1 mouse cellular context compared by ENCODE assay signal in the genomic region with DNA sequence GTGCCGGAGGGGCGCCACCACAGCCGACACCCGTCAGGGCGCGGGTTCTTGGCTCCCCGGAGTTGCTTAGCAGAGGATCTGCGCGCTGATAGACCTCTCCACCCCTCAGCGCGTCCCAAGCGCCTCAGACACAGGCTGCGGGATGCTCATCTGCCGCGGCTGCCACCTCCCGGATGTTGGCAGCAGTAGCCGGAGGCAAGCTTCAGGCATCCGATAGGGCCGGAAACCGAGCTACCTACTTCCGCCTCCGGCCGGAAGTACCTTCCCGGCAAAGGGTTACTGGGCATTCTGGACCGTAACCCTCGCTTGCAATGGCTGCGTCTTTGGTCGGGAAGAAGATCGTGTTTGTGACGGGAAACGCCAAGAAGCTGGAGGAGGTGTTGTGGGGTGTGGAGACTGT.
TF ChIP-seq lines count a peak whose summit lies in the region.

TSS of gene Itpa (plus strand) at position 52 of the 400 bp plus-strand sequence.

TF ChIP-seq in CH12.LX, 34 proteins besides CTCF, POLR2A, EP300 and RAD21 (continued from another document):
- TF ChIP-seq TCF12 (IDR thresholded peaks at IDR 0.05; ENCODE audit: low read depth, low read length) (peak; percentile 89), BHLHE40 (IDR thresholded peaks at IDR 0.05; ENCODE audit: low read depth, low read length) (no peak), ETS1 (conservative IDR thresholded peaks at IDR 0.05; ENCODE audit: low read depth, low read length) (no peak), MAX (IDR thresholded peaks at IDR 0.05; ENCODE audit: low read length) (peak; percentile 69; the same call in 1 of the 2 replicates), PAX5 (IDR thresholded peaks at IDR 0.05; ENCODE audit: low read length) (no peak), ZMIZ1 (IDR thresholded peaks at IDR 0.05; ENCODE audit: low read depth, low read length) (no peak), ZNF384 (IDR thresholded peaks at IDR 0.05; ENCODE audit: low read depth, low read length) (no peak), USF1 (IDR thresholded peaks at IDR 0.05; ENCODE audit: low read depth, low read length) (no peak), IRF4 (IDR thresholded peaks at IDR 0.05; ENCODE audit: low read depth, low read length) (peak; percentile 37; the same call in 1 of the 2 replicates), SIN3A (IDR thresholded peaks at IDR 0.05; ENCODE audit: low read length) (peak; percentile 86), E2F4 (IDR thresholded peaks at IDR 0.05; ENCODE audit: insufficient replicate concordance, low read depth, low read length) (0 out of 2 replicates have a peak, but pooled peaks have one; percentile 72), SMC3 (IDR thresholded peaks at IDR 0.05; ENCODE audit: low read depth, low read length) (peak; percentile 64), RCOR1 (conservative IDR thresholded peaks at IDR 0.05; ENCODE audit: low read depth, low read length) (peak; percentile 59; the same call in 1 of the 2 replicates), MAZ (IDR thresholded peaks at IDR 0.05; ENCODE audit: low read depth, low read length) (no peak), GABPA (IDR thresholded peaks at IDR 0.05; ENCODE audit: insufficient replicate concordance, low read depth, low read length) (no peak; the same call in 1 of the 2 replicates), TBP (conservative IDR thresholded peaks at IDR 0.05; ENCODE audit: low read depth, low read length) (peak; percentile 68), MXI1 (IDR thresholded peaks at IDR 0.05; ENCODE audit: low read depth, low read length) (peak; percentile 65; the same call in 1 of the 2 replicates), ELF1 (IDR thresholded peaks at IDR 0.05; ENCODE audit: low read depth, low read length) (peak; percentile 92), NELFE (IDR thresholded peaks at IDR 0.05; ENCODE audit: low read depth, low read length) (peak; percentile 91), JUND (conservative IDR thresholded peaks at IDR 0.05; ENCODE audit: low read depth, low read length) (no peak), MYC (IDR thresholded peaks at IDR 0.05; ENCODE audit: low read depth, low read length) (peak; percentile 77; the same call in 1 of the 2 replicates), POLR2AphosphoS2 (IDR thresholded peaks at IDR 0.05; ENCODE audit: low read depth, low read length) (peak; percentile 65; the same call in 1 of the 2 replicates), UBTF (IDR thresholded peaks at IDR 0.05; ENCODE audit: low read depth, low read length) (0 out of 2 replicates have a peak, but pooled peaks have one; percentile 21), HCFC1 (IDR thresholded peaks at IDR 0.05; ENCODE audit: low read depth, low read length) (peak; percentile 87), CHD1 (IDR thresholded peaks at IDR 0.05; ENCODE audit: low read depth, low read length) (no peak), ZKSCAN1 (IDR thresholded peaks at IDR 0.05; ENCODE audit: borderline replicate concordance, low read depth, low read length) (no peak)
